Mouse (Mus musculus): ENCODE measurements around the gene Spata45. TPM values are rescaled to one million over a fixed set of nuclear protein-coding genes. Genes with fewer than 3 reads are reported as not detected.
"Not testable (repeated sequence)": the region's sequence is repeated elsewhere in the genome, so short reads cannot be mapped to it uniquely, and the experiment has no call there.

Spata45 gene
- polyA plus RNA-seq, 1 experiment from 2014 or later, result not detected

DNA sequence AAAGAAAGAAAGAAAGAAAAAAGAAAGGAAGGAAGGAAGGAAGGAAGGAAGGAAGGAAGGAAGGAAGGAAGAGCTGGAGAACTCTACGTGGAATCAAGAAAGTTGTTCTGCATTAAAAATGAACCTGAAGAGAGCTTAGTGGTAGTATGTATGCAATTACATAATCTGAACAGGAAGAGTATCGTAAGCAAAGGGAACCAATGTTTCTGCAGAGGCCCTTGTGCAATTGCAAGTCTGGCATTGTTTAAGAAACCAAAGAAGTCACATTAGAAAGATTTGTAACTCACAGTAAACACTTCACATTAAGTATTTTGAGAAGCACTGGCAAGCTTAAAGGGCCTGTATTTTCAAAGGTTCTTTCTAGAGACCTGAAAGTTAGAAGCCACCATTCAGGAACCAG, 13.3 kb upstream of the Spata45 start:
- Histone ChIP-seq H3K4me2 (replicated peaks) (no peak overlapping the region), H3K9ac (no peak overlapping the region), H3K4me3 (no peak overlapping the region), H3K4me1 (peaks cover 18% of the 10 kb centered on the region), H3K9me3 (replicated peaks) (no peaks in the 10 kb centered on the region), H3K27ac (no peak overlapping the region), H3K36me3 (peaks cover 8% of the 10 kb centered on the region; the same call in 1 of the 2 replicates), H3K27me3 (no peaks in the 10 kb centered on the region)
- no peak for ATAC-seq (ENCODE audit: low FRiP score)
- WGBS, result 94% methylated on average over 2 of the region's 2 CpGs

DNA sequence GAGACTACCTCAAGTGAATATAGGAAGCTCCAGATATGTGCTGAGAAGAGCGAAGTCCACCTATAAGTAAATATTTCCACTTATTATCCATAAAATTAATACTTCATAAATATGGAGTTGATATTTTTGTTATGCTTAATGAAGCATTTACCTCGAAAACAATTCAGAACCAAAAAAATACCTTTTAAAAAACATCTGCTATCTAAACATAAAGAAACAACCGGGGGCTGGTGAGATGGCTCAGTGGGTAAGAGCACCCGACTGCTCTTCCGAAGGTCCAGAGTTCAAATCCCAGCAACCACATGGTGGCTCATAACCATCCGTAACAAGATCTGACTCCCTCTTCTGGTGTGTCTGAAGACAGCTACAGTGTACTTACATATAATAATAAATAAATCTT, 12.6 kb upstream of the Spata45 start:
- H3K9ac ChIP-seq; H3K36me3 ChIP-seq; H3K27me3 ChIP-seq; H3K4me3 ChIP-seq; H3K27ac ChIP-seq; ATAC-seq (ENCODE audit: low FRiP score); H3K4me2 ChIP-seq (replicated peaks); H3K9me3 ChIP-seq (replicated peaks): not testable (repeated sequence)
- H3K4me1 ChIP-seq, result peaks cover 18% of the 10 kb centered on the region
- 96% methylated on average over 5 of the region's 6 CpGs for WGBS

- Histone ChIP-seq H3K36me3 (peaks cover 8% of the 10 kb centered on the region; the same call in 1 of the 2 replicates), H3K4me3 (peak overlapping the region; percentile 76), H3K27ac (peak overlapping the region; percentile 95), H3K9ac (peak overlapping the region; percentile 81), H3K4me1 (peaks cover 18% of the 10 kb centered on the region), H3K9me3 (replicated peaks) (no peaks in the 10 kb centered on the region), H3K4me2 (replicated peaks) (peak overlapping the region; percentile 96), H3K27me3 (no peaks in the 10 kb centered on the region)
- 2% methylated on average over 69 of the region's 69 CpGs for WGBS
- peak; percentile 66; the same call in 1 of the 2 replicates for ATAC-seq (ENCODE audit: low FRiP score)
These were observed 11.1 kb upstream of the Spata45 start for GRCm38 (mm10) chr1:191025016-191026012.

DNA sequence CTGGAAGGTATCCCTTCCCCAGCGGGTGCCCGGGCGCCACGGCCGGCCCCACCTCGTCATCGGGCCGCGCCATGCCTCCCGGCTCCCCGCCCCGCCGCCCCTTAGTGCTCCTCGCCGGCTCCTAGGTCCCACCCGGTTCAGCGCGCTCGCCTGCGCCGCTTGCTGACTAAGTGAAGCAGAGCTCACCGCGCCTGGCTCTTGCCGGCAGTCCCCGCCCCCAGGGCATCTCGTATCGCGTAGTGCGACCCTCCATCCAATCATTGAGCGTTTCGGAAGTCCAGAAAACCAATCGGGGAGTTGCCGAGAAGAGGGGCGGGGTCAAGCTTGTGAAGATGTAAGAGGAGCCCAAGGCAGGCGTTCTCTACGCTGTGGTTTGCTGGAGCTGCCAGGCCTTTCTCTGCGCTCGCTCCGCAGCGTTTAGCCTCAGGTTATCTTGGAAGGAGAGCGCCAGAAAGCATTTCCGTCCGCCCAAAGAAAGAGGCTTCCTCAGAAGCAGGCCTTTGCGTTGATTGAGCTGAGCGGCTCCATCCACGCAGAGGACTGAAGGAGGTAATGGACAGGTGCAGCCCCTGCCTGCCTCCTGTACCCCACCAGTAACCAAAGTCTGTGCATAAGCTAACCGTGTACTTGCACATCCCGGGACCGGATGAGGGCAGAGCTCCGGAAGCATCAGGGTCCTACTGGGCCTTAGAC, 10.3 kb upstream of the Spata45 start, which contains the start of gene Flvcr1:
Gene Flvcr1, minus strand, starts transcription at position 138 of the 693 bp plus-strand sequence.
- under 1% methylated on average over 49 of the region's 50 CpGs for WGBS
- H3K27me3 ChIP-seq, result no peaks in the 10 kb centered on the region
- H3K4me1 ChIP-seq, result peaks cover 18% of the 10 kb centered on the region
- H3K27ac ChIP-seq, result peak within 1 kb of the TSS; percentile 95
- no peaks in the 10 kb centered on the region for H3K9me3 ChIP-seq (replicated peaks)
- peak within 1 kb of the TSS; percentile 96 for H3K4me2 ChIP-seq (replicated peaks)
- peak within 1 kb of the TSS; percentile 76 for H3K4me3 ChIP-seq
- peak within 1 kb of the TSS; percentile 81 for H3K9ac ChIP-seq
- peak; percentile 99 for ATAC-seq (ENCODE audit: low FRiP score)
- peaks cover 8% of the 10 kb centered on the region; the same call in 1 of the 2 replicates for H3K36me3 ChIP-seq

- Histone ChIP-seq H3K4me3 (no peak overlapping the region), H3K4me2 (replicated peaks) (no peak overlapping the region), H3K27ac (no peak overlapping the region), H3K4me1 (peaks cover 9% of the 10 kb centered on the region), H3K9me3 (replicated peaks) (no peaks in the 10 kb centered on the region), H3K9ac (no peak overlapping the region), H3K27me3 (no peaks in the 10 kb centered on the region), H3K36me3 (no peaks in the 10 kb centered on the region)
- no peak for ATAC-seq (ENCODE audit: low FRiP score)
- WGBS, result 70% methylated on average over 10 of the region's 10 CpGs
These were observed 6.3 kb upstream of the Spata45 start for GRCm38 (mm10) chr1:191030182-191030581.

DNA sequence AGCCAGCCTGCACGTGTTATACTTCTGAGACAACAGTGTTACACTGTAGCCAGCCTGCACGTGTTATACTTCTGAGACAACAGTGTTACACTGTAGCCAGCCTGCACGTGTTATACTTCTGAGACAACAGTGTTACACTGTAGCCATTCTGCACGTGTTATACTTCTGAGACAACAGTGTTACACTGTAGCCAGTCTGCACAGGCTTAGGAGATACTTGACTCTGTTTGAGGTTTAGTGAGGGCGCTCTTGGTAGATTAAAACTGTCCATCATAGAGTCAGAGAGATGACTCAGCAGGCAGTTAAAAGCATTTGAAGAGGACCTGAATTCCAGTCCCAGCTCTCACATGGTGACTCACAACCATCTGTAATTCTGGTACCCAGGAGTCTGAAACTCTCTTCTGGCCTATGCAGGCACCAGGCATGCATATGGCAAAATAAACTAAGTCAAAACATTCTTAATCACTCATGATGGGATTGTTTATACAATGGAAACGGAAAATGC, 5.5 kb upstream of the Spata45 start:
- not testable (repeated sequence) for H3K36me3 ChIP-seq; H3K4me3 ChIP-seq; H3K9ac ChIP-seq; H3K27me3 ChIP-seq; H3K27ac ChIP-seq; H3K9me3 ChIP-seq (replicated peaks); H3K4me2 ChIP-seq (replicated peaks); ATAC-seq (ENCODE audit: low FRiP score); H3K4me1 ChIP-seq
- WGBS, result 83% methylated on average over 6 of the region's 6 CpGs

- Histone ChIP-seq H3K4me3 (no peak overlapping the region), H3K9me3 (replicated peaks) (no peaks in the 10 kb centered on the region), H3K27ac (no peak overlapping the region), H3K36me3 (no peaks in the 10 kb centered on the region), H3K4me2 (replicated peaks) (no peak overlapping the region), H3K27me3 (no peaks in the 10 kb centered on the region), H3K9ac (no peak overlapping the region), H3K4me1 (no peaks in the 10 kb centered on the region)
- ATAC-seq (ENCODE audit: low FRiP score), result no peak
- WGBS, result 34% methylated on average over 4 of the region's 4 CpGs
These were observed 790 bp upstream of the Spata45 start for GRCm38 (mm10) chr1:191035649-191036048.

DNA sequence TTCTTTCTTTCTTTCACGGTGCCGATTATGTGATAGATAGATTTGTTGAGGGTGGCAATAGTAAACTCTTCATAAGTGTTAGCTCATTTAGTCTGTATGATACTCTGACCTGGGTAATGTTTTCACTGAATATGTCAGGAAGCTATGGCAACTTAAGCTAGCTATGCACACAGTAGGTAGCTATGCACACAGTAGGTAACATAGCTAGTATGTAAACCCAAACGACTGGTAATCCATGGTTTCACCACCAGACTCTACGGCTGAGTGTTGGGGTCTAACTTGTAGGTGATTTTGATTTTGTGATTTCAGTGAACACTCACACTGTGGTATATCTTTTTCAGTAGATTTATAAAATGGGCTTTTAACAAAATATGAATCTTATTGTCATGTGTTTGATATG, 1.6 kb downstream of the Spata45 start:
- no peaks in the 10 kb centered on the region for H3K36me3 ChIP-seq
- no peaks in the 10 kb centered on the region for H3K27me3 ChIP-seq
- no peak for ATAC-seq (ENCODE audit: low FRiP score)
- H3K4me2 ChIP-seq (replicated peaks), result no peak overlapping the region
- WGBS, result 95% methylated on average over 4 of the region's 4 CpGs
- H3K4me3 ChIP-seq, result no peak overlapping the region
- no peak overlapping the region for H3K27ac ChIP-seq
- no peak overlapping the region for H3K9ac ChIP-seq
- H3K9me3 ChIP-seq (replicated peaks), result no peaks in the 10 kb centered on the region
- no peaks in the 10 kb centered on the region for H3K4me1 ChIP-seq

DNA sequence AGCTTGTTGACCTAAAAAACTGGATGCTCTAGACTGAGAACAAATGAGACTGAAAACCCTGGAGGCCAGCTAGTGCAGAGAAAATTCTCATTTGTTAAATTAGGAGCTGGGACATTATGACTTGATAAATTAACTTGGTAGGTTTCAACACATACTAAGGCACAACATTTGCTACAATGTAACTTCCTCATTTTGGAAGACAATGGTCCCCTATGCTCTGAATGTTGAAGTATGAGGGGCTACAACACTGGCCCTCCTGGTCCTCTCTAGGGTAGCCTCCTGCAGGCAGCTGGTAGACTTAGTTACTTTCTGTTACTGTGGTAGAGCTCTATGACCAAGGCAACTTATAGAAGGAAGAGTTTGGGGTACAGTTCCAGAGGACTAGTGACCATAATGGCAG, 4.9 kb downstream of the Spata45 start:
- Histone ChIP-seq H3K36me3 (no peaks in the 10 kb centered on the region), H3K27ac (no peak overlapping the region)
- no peak for ATAC-seq (ENCODE audit: low FRiP score)

DNA sequence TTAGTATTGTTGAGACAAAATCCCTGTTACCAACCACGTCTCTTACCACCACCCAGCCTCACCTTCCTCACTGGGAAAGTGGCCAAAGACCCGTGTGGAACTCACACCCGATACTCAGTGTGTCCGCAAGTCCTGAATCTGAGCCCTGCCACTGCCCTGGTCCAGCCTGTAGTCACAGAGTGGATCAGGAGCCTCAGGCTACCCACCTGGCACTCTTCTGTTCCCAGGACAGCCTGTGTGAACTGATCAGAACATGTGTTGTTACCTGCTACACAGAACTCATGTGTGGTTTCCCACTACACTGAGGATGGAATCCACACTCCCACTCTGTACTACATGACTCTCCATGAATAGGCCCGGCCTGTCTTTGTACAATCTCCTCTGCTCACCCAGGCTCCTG, 5.7 kb downstream of the Spata45 start:
- ATAC-seq (ENCODE audit: low FRiP score), result no peak
- no peak overlapping the region for H3K4me3 ChIP-seq
- H3K4me1 ChIP-seq, result no peaks in the 10 kb centered on the region
- H3K9me3 ChIP-seq (replicated peaks), result no peaks in the 10 kb centered on the region
- H3K27me3 ChIP-seq, result no peaks in the 10 kb centered on the region
- no peak overlapping the region for H3K27ac ChIP-seq
- H3K4me2 ChIP-seq (replicated peaks), result no peak overlapping the region
- H3K9ac ChIP-seq, result no peak overlapping the region
- 81% methylated on average over 5 of the region's 5 CpGs for WGBS
- H3K36me3 ChIP-seq, result no peaks in the 10 kb centered on the region

More for the DNA sequence above, 4.9 kb downstream of the Spata45 start:
- Histone ChIP-seq H3K4me1 (no peaks in the 10 kb centered on the region), H3K4me2 (replicated peaks) (no peak overlapping the region), H3K4me3 (no peak overlapping the region), H3K9ac (no peak overlapping the region), H3K9me3 (replicated peaks) (no peaks in the 10 kb centered on the region), H3K27me3 (no peaks in the 10 kb centered on the region)

DNA sequence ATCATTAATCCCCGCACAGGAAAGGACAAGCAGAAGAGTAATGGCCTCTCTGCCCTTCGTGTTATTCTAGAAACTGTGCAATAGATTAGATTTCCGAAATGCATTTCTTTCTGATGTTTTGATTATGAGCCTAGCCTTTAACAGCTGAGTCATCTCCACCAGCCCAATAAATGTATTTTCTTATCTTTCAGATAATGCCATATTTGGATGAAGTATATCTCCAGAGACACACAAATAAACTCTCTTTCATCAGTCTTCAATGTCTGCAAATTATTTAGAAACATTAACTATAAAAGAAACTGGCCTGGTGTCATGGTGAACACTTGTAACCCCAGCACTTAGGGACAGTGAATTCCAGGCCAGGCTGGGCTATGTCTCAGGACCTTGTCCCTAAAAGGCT, 6.2 kb downstream of the Spata45 start:
- WGBS, result 81% methylated on average over 3 of the region's 3 CpGs
- Histone ChIP-seq H3K4me1 (no peaks in the 10 kb centered on the region), H3K9me3 (replicated peaks) (no peaks in the 10 kb centered on the region), H3K9ac (no peak overlapping the region), H3K36me3 (no peaks in the 10 kb centered on the region), H3K4me2 (replicated peaks) (no peak overlapping the region), H3K27ac (no peak overlapping the region), H3K4me3 (no peak overlapping the region), H3K27me3 (no peaks in the 10 kb centered on the region)
- ATAC-seq (ENCODE audit: low FRiP score), result no peak

- ATAC-seq (ENCODE audit: low FRiP score), result no peak
These were observed 8.8 kb downstream of the Spata45 start for GRCm38 (mm10) chr1:191045264-191045663.

More at GRCm38 (mm10) chr1:191045264-191045663, 8.8 kb downstream of the Spata45 start:
- H3K9me3 ChIP-seq (replicated peaks), result no peaks in the 10 kb centered on the region
- H3K27me3 ChIP-seq, result no peaks in the 10 kb centered on the region
- no peaks in the 10 kb centered on the region for H3K36me3 ChIP-seq
- H3K27ac ChIP-seq, result no peak overlapping the region
- H3K4me1 ChIP-seq, result no peaks in the 10 kb centered on the region
- H3K4me3 ChIP-seq, result no peak overlapping the region
- no peak overlapping the region for H3K4me2 ChIP-seq (replicated peaks)
- no peak overlapping the region for H3K9ac ChIP-seq
- 97% methylated on average over 2 of the region's 2 CpGs for WGBS

Data from hindbrain, embryonic 12.5 days (tissue).